Mouse (Mus musculus) hindbrain, postnatal 0 days (tissue): Measurements from ENCODE around the gene Dynlt1f. TPM values are rescaled to one million over a fixed set of nuclear protein-coding genes. Genes with fewer than 3 reads are reported as not detected.
"Not testable (repeated sequence)": the region's sequence is repeated elsewhere in the genome, so short reads cannot be mapped to it uniquely, and the experiment has no call there.

Source experiments
- ATAC-seq: fragments of 200-750 bp; cut with Nextera tagmentation; 2 replicates; pipeline ENCODE4 v1.8.0; 2017; ENCODE audit warnings: mild to moderate bottlenecking, moderate TSS enrichment, moderate library complexity
- DNase-seq: peaks from one replicate; pipeline ENCODE4 v3.0.0-alpha.2; 2015; ENCODE audit warnings: low spot score
- H3K27ac ChIP-seq: fragments of 300-500 bp; sonication (generic); 2 replicates; pipeline ENCODE4 v1.5.1; 2014; ENCODE audit warnings: mild to moderate bottlenecking
- H3K27me3 ChIP-seq: fragments of 300-500 bp; sonication (generic); 2 replicates; pipeline ENCODE4 v1.6.1; 2014; ENCODE audit warnings: low read length, mixed read lengths; ENCODE audit not compliant: insufficient read depth
- H3K36me3 ChIP-seq: fragments of 300-500 bp; sonication (generic); 2 replicates; pipeline ENCODE4 v1.6.1; 2014; ENCODE audit warnings: low read length, mixed read lengths; ENCODE audit not compliant: insufficient read depth
- H3K4me1 ChIP-seq: fragments of 300-500 bp; sonication (generic); 2 replicates; pipeline ENCODE4 v1.6.1; 2014; ENCODE audit warnings: antibody characterized with exemption, low read length, mixed read lengths; ENCODE audit not compliant: insufficient read depth
- H3K4me2 ChIP-seq: fragments of 300-500 bp; sonication (generic); 2 replicates; pipeline ENCODE4 v1.6.1; 2014; ENCODE audit warnings: low read depth, mild to moderate bottlenecking, low read length, moderate library complexity, mixed read lengths
- H3K4me3 ChIP-seq: fragments of 300-500 bp; sonication (generic); 2 replicates; pipeline ENCODE4 v1.5.1; 2014; ENCODE audit warnings: low read length
- H3K9ac ChIP-seq: fragments of 300-500 bp; sonication (generic); replicated peaks from 2 replicates; pipeline ENCODE4 v1.6.1; 2014; ENCODE audit warnings: mild to moderate bottlenecking, low read length, moderate library complexity, mixed read lengths
- H3K9me3 ChIP-seq: fragments of 300-500 bp; sonication (generic); 2 replicates; pipeline ENCODE4 v1.6.1; 2016; ENCODE audit warnings: low read length, mixed read lengths
- WGBS: fragments of 180-500 bp; shearing (Covaris S2); extraction: QIAGEN DNeasy Blood & Tissue Kit; methylation state at CpG from one replicate; pipeline ENCODE4 v1.1.7; 2014; 5-methylcytosine and 5-hydroxymethylcytosine counted together
- polyA plus RNA-seq: library from polyadenylated mRNA; unstranded; fragments of >200 nt; fragmentation: Nextera tagmentation; extraction: Ambion mirVana; gene quantifications from 2 replicates; pipeline ENCODE4 v1.2.1, GENCODE M21; 2015
- total RNA-seq: library from RNA; depleted of rRNA; stranded (reverse); fragments of >200 nt; gene quantifications from 2 replicates; pipeline ENCODE4 v1.2.3, GENCODE M21; 2014

Dynlt1f gene
- total and polyA plus RNA-seq, 2 experiments from 2014 or later: 108 to 294 TPM

GRCm38 (mm10) chr17:6646841-6647240 lies 8.9 kb downstream of the Dynlt1f start:
- H3K36me3 ChIP-seq, H3K4me3 ChIP-seq, DNase-seq, H3K9ac ChIP-seq, H3K27me3 ChIP-seq, H3K27ac ChIP-seq, H3K4me1 ChIP-seq, H3K4me2 ChIP-seq, ATAC-seq, H3K9me3 ChIP-seq: not testable (repeated sequence)
- 93% methylated on average over 8 of the region's 8 CpGs for WGBS

GRCm38 (mm10) chr17:6645668-6646067 lies 10.0 kb downstream of the Dynlt1f start:
- not testable (repeated sequence) for H3K27ac ChIP-seq, H3K9ac ChIP-seq, H3K9me3 ChIP-seq, H3K36me3 ChIP-seq, DNase-seq, H3K4me2 ChIP-seq, H3K4me3 ChIP-seq, H3K4me1 ChIP-seq, H3K27me3 ChIP-seq
- 0 out of 2 replicates have a peak, but pooled peaks have one; percentile 18 for ATAC-seq
- 90% methylated on average over 3 of the region's 4 CpGs for WGBS

- H3K4me3 ChIP-seq, H3K36me3 ChIP-seq, H3K27ac ChIP-seq, H3K4me2 ChIP-seq, H3K4me1 ChIP-seq, ATAC-seq, DNase-seq, H3K27me3 ChIP-seq, H3K9me3 ChIP-seq, H3K9ac ChIP-seq: not testable (repeated sequence)
- 90% methylated on average over 4 of the region's 4 CpGs for WGBS
Observed at GRCm38 (mm10) chr17:6644673-6645072, 11.0 kb downstream of the Dynlt1f start.

DNA sequence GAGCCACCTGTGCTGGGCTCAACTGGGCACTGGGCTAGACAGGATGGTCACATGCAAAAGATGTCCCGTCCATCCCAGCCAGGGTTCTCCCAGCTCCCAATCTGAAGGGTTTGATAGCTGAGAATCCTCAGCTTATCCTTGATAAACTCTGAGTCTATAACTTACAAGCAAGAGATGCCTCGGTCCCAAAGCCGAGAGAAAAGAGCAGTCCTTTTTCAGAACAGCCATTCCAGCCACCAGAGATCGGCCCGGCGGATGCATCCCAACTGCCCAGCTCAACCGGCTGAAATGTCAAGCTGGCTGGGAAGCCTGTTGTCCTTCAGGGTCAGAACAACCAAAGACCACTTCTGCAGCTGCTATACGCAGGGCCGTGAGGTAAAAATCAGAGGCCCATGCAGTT lies 11.5 kb downstream of the Dynlt1f start:
- H3K27me3 ChIP-seq, H3K4me2 ChIP-seq, H3K4me3 ChIP-seq, ATAC-seq, DNase-seq, H3K9ac ChIP-seq, H3K9me3 ChIP-seq, H3K36me3 ChIP-seq, H3K4me1 ChIP-seq, H3K27ac ChIP-seq: not testable (repeated sequence)
- 90% methylated on average over 8 of the region's 9 CpGs for WGBS

GRCm38 (mm10) chr17:6640771-6641429 lies 14.8 kb downstream of the Dynlt1f start:
- H3K9me3 ChIP-seq, H3K27ac ChIP-seq, DNase-seq, H3K4me2 ChIP-seq, H3K27me3 ChIP-seq, H3K9ac ChIP-seq, H3K4me1 ChIP-seq, H3K4me3 ChIP-seq, ATAC-seq, H3K36me3 ChIP-seq: not testable (repeated sequence)
- WGBS: 85% methylated on average over 14 of the region's 14 CpGs

GRCm38 (mm10) chr17:6640044-6640637 lies 15.6 kb downstream of the Dynlt1f start:
- H3K4me1 ChIP-seq, H3K36me3 ChIP-seq, H3K27me3 ChIP-seq, DNase-seq, H3K4me3 ChIP-seq, H3K9me3 ChIP-seq, H3K27ac ChIP-seq, ATAC-seq, H3K4me2 ChIP-seq, H3K9ac ChIP-seq: not testable (repeated sequence)
- WGBS: 89% methylated on average over 10 of the region's 10 CpGs

DNA sequence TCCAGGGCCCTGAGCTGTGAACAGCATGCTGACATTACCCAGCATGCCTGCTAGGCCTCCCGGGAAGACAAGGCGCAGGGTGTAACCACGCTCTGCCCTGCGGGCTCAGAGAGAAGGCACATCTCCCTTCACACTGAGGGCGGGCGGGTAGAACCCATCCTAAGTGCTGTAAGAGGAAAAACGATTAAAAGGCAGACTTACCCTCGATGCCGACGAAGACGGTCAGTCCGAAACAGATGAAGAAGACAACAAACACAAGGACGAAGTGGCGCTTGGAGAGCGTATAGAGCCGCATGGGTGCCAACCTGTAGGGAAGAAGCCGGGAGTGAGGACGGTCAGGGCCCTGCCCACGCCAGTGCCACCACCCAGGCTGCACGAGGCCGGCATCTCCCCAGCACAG lies 16.2 kb downstream of the Dynlt1f start:
- H3K4me1 ChIP-seq, H3K4me2 ChIP-seq, H3K27ac ChIP-seq, H3K36me3 ChIP-seq, H3K4me3 ChIP-seq, H3K27me3 ChIP-seq, ATAC-seq, H3K9me3 ChIP-seq, H3K9ac ChIP-seq, DNase-seq: not testable (repeated sequence)
- 88% methylated on average over 14 of the region's 21 CpGs for WGBS

- H3K9me3 ChIP-seq, H3K36me3 ChIP-seq, DNase-seq, H3K4me1 ChIP-seq, H3K27ac ChIP-seq, ATAC-seq, H3K27me3 ChIP-seq, H3K4me2 ChIP-seq, H3K4me3 ChIP-seq, H3K9ac ChIP-seq: not testable (repeated sequence)
- 75% methylated on average over 8 of the region's 8 CpGs for WGBS
Observed at GRCm38 (mm10) chr17:6638444-6638843, 17.3 kb downstream of the Dynlt1f start.

DNA sequence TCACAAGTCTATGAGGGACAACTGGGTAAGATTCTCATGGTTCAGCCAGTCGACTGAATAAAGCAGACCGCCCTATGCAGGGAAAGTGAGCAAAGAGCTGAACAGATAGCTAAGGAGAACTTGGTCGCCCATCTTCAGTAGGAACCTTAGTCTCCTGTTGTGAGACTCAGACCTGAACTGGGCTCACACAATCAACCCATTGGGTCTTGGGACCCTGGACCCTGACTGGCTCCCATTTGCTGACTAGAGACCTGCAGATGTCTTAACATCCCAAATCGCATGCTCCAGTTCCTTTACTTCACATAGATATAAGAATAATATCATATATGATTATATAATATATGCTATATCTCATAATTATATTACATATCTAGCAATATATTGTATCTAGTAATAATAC lies 18.3 kb downstream of the Dynlt1f start:
- not testable (repeated sequence) for H3K4me2 ChIP-seq
- 100% methylated on average over 4 of the region's 4 CpGs for WGBS

More for the DNA sequence above, 18.3 kb downstream of the Dynlt1f start:
- not testable (repeated sequence) for H3K36me3 ChIP-seq, H3K4me3 ChIP-seq, H3K9ac ChIP-seq, H3K4me1 ChIP-seq, ATAC-seq, H3K9me3 ChIP-seq, H3K27me3 ChIP-seq, H3K27ac ChIP-seq, DNase-seq
